Mouse (Mus musculus) heart, embryonic 14.5 days (tissue): ENCODE measurements at regions not wholly inside any gene's neighbourhood (a gene's known extent, or its start where the extent isn't known, plus 50 kb on each side); places are given as distances from the start of the nearest gene placed in this dataset.

ENCODE experiments used
- ATAC-seq: fragments of 200-750 bp; cut with Nextera tagmentation; 2 replicates; pipeline ENCODE4 v1.8.0; 2017; ENCODE audit warnings: low read depth, moderate TSS enrichment; ENCODE audit not compliant: insufficient number of reproducible peaks, insufficient read depth, low FRiP score
- H3K27ac ChIP-seq, 2 experiments: fragments of 200-500 bp in 1 of 2; fragments of 300-500 bp in 1 of 2; sonication (generic) in 1 of 2; replicated peaks in 1 of 2; 2 replicates each; pipeline ENCODE4 v1.5.1; 2012 to 2014; ENCODE audit warnings: low read depth in 2 of 2, low read length in 2 of 2, control low read depth in 1 of 2, mild to moderate bottlenecking in 1 of 2, mixed read lengths in 1 of 2; ENCODE audit not compliant: control insufficient read depth in 1 of 2, insufficient read depth in 1 of 2
- H3K27me3 ChIP-seq: fragments of 300-500 bp; sonication (generic); 2 replicates; pipeline ENCODE4 v1.6.1; 2014; ENCODE audit warnings: mild to moderate bottlenecking, low read length, control low read depth; ENCODE audit not compliant: control insufficient read depth, insufficient read depth
- H3K36me3 ChIP-seq: fragments of 300-500 bp; sonication (generic); 2 replicates; pipeline ENCODE4 v1.6.1; 2014; ENCODE audit warnings: mild to moderate bottlenecking, control low read depth, low read length, mixed read lengths; ENCODE audit not compliant: control insufficient read depth, insufficient read depth
- H3K4me1 ChIP-seq, 2 experiments: fragments of 200-500 bp in 1 of 2; fragments of 300-500 bp in 1 of 2; sonication (generic) in 1 of 2; 2 replicates each; pipeline ENCODE4 v1.6.1; 2012 to 2014; ENCODE audit warnings: low read length in 2 of 2, control low read depth in 1 of 2, mixed read lengths in 1 of 2; ENCODE audit not compliant: control insufficient read depth in 2 of 2, insufficient read depth in 2 of 2
- H3K4me2 ChIP-seq: fragments of 300-500 bp; sonication (generic); 2 replicates; pipeline ENCODE4 v1.6.1; 2014; ENCODE audit warnings: mild to moderate bottlenecking, low read length
- H3K4me3 ChIP-seq, 2 experiments: fragments of 200-500 bp in 1 of 2; fragments of 300-500 bp in 1 of 2; sonication (generic) in 1 of 2; 2 replicates each; pipeline ENCODE4 v1.5.1; 2012 to 2014; ENCODE audit warnings: low read length in 2 of 2, mild to moderate bottlenecking in 2 of 2, control low read depth in 1 of 2, low read depth in 1 of 2, moderate library complexity in 1 of 2; ENCODE audit not compliant: control insufficient read depth in 1 of 2, insufficient read depth in 1 of 2
- H3K9ac ChIP-seq: fragments of 300-500 bp; sonication (generic); 2 replicates; pipeline ENCODE4 v1.6.1; 2014; ENCODE audit warnings: mild to moderate bottlenecking, low read length
- H3K9me3 ChIP-seq: fragments of 300-500 bp; sonication (generic); 2 replicates; pipeline ENCODE4 v1.6.1; 2016; ENCODE audit warnings: low read length, control low read depth; ENCODE audit not compliant: control insufficient read depth
- WGBS: fragments of 180-500 bp; shearing (Covaris S2); extraction: QIAGEN DNeasy Blood & Tissue Kit; methylation state at CpG from one replicate; pipeline ENCODE4 v1.1.7; 2014; 5-methylcytosine and 5-hydroxymethylcytosine counted together

GRCm38 (mm10) chr8:8862767-8863166, 172.4 kb upstream of the Arglu1 start:
- Histone ChIP-seq H3K4me1 (peaks cover 5 to 6% of the 10 kb centered on the region in 2 experiments; a peak in 1 of 4 replicates), H3K27me3 (no peaks in the 10 kb centered on the region), H3K9me3 (no peaks in the 10 kb centered on the region), H3K4me2 (no peak overlapping the region), H3K9ac (no peak overlapping the region), H3K27ac (no peak overlapping the region), H3K4me3 (no peak overlapping the region), H3K36me3 (no peaks in the 10 kb centered on the region)
- ATAC-seq = no peak
- WGBS = 94% methylated on average over 6 of the region's 6 CpGs

DNA sequence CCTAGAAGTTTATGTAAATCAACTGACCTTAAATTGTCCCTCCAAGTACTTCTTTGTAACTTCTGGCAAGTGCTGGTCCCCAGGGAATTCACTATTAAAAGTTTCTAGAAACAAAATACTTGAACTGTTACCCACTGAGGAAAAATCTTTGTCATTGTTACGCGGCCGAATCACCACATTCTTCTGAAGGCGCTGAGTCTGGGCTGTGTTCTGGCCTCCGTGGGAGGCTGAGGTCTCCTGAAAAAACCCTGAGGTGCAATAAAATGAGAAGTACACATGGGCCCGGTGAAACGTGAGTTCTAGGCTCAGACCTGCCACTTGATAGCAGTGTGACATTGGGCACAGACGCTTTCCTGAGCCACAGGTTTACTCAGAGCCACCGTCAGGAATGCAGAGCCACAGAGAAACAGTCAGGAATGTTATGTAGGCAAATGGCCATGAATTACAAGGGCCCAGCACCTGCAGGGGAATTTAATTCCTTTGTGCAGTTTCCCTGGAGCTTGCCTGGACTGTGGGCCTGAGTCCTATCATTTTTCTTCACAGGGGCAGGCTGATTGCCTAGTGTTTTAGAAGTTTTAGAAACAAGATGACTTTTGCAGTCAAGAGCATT, 171.1 kb upstream of the Arglu1 start:
- WGBS = 53% methylated on average over 9 of the region's 9 CpGs
- no peaks in the 10 kb centered on the region for H3K27me3 ChIP-seq
- H3K36me3 ChIP-seq = no peaks in the 10 kb centered on the region
- no peak overlapping the region for H3K4me3 ChIP-seq
- ATAC-seq = no peak
- H3K27ac ChIP-seq = no peak overlapping the region
- H3K4me2 ChIP-seq = no peak overlapping the region
- no peaks in the 10 kb centered on the region for H3K4me1 ChIP-seq
- no peaks in the 10 kb centered on the region for H3K9me3 ChIP-seq
- no peak overlapping the region for H3K9ac ChIP-seq

- Histone ChIP-seq H3K4me2 (no peak overlapping the region), H3K9ac (no peak overlapping the region), H3K4me3 (no peak overlapping the region), H3K27ac (no peak overlapping the region), H3K4me1 (no peaks in the 10 kb centered on the region), H3K9me3 (no peaks in the 10 kb centered on the region), H3K36me3 (no peaks in the 10 kb centered on the region), H3K27me3 (no peaks in the 10 kb centered on the region)
- WGBS = 25% methylated on average over 3 of the region's 3 CpGs
- ATAC-seq = no peak
Observed at GRCm38 (mm10) chr8:8858636-8859035, 168.3 kb upstream of the Arglu1 start.

DNA sequence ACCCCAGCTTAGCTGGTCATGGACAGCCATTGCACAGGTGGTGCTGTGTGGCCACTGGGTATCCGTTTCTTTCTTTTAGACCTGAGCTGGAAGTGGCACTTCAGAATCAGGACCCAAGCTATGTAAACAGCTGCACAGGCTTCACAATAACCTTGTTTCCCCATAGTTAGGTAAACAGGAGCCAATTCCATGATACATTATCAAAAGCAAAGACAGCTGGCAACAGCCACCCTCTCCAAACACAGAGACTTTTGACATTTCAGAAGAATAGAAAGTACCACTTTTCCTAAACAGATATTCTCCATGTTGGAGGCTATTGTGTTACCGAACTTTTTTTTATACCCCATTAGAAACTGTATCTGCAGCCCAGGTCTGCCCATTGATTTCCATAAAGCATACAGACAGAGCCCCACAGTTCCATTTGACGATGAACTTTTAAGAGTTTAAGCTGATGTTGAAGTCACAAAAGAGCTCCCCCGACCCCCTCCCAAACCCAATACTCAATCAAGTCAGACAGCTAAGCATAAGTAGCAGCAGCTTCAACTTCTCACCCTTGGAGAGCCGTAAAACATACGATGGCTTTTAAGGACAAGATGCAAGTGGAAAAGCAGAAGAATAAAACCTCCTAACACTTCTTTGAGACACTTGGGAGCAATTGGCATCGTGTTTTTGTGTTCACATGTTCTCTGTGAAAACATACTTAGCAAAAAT, 162.5 kb upstream of the Arglu1 start:
- no peak overlapping the region for H3K4me3 ChIP-seq
- no peaks in the 10 kb centered on the region for H3K36me3 ChIP-seq
- H3K9me3 ChIP-seq = no peaks in the 10 kb centered on the region
- no peak overlapping the region for H3K4me2 ChIP-seq
- no peaks in the 10 kb centered on the region for H3K27me3 ChIP-seq
- no peak for ATAC-seq
- peaks cover 5 to 10% of the 10 kb centered on the region in 2 experiments; a peak in 3 of 4 replicates for H3K4me1 ChIP-seq
- 63% methylated on average over 7 of the region's 7 CpGs for WGBS
- no peak overlapping the region for H3K27ac ChIP-seq
- no peak overlapping the region for H3K9ac ChIP-seq

- no peak overlapping the region for H3K27ac ChIP-seq
- H3K9ac ChIP-seq = no peak overlapping the region
- no peaks in the 10 kb centered on the region for H3K36me3 ChIP-seq
- no peaks in the 10 kb centered on the region for H3K9me3 ChIP-seq
- WGBS = 16% methylated on average over 4 of the region's 4 CpGs
- H3K4me2 ChIP-seq = 0 out of 2 replicates have a peak overlapping the region, but pooled peaks have one; percentile 22
- no peak for ATAC-seq
- H3K4me3 ChIP-seq = no peak overlapping the region
- no peaks in the 10 kb centered on the region for H3K27me3 ChIP-seq
- H3K4me1 ChIP-seq = peaks cover 5 to 10% of the 10 kb centered on the region in 2 experiments; a peak in 3 of 4 replicates
Observed at GRCm38 (mm10) chr8:8851271-8851670, 160.9 kb upstream of the Arglu1 start.

- Histone ChIP-seq H3K27ac (no peak overlapping the region), H3K9ac (no peak overlapping the region), H3K4me2 (peak overlapping the region; percentile 22), H3K27me3 (no peaks in the 10 kb centered on the region), H3K9me3 (no peaks in the 10 kb centered on the region), H3K4me3 (no peak overlapping the region), H3K4me1 (peaks cover 5 to 10% of the 10 kb centered on the region in 2 experiments; a peak in 3 of 4 replicates), H3K36me3 (no peaks in the 10 kb centered on the region)
- 41% methylated on average over 8 of the region's 8 CpGs for WGBS
- no peak for ATAC-seq
Observed at GRCm38 (mm10) chr8:8850766-8851165, 160.4 kb upstream of the Arglu1 start.

DNA sequence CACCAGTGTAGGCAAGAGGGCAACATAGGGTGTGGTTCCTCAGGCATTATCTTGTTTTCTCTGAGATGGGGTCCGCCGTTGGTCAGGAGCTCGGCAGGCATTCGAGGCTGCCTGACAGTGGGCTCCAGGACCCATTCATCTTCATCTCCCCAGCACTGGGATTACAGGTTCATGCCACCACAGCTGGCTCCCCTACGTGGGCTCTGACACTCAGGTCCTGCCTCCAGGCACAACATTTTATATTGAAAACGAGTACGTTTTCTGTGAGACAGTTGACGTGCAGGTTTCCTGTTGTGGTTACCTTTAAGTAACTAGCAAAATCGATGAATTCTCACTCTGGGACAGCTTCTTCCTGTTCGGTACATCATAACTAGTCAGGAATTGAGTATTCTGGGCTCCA, 157.3 kb upstream of the Arglu1 start:
- 84% methylated on average over 10 of the region's 10 CpGs for WGBS
- ATAC-seq = no peak
- H3K27me3 ChIP-seq = no peaks in the 10 kb centered on the region

More for the DNA sequence above, 157.3 kb upstream of the Arglu1 start:
- H3K4me3 ChIP-seq = no peak overlapping the region
- no peak overlapping the region for H3K4me2 ChIP-seq
- H3K9ac ChIP-seq = no peak overlapping the region
- H3K9me3 ChIP-seq = no peaks in the 10 kb centered on the region
- H3K27ac ChIP-seq = no peak overlapping the region
- H3K36me3 ChIP-seq = no peaks in the 10 kb centered on the region
- H3K4me1 ChIP-seq = peaks cover 8 to 13% of the 10 kb centered on the region in 2 experiments
